Mouse (Mus musculus) forebrain, embryonic 12.5 days (tissue): ENCODE measurements around the gene Ctbp2. TPM values are rescaled to one million over a fixed set of nuclear protein-coding genes. Genes with fewer than 3 reads are reported as not detected.

Experiments used
- ATAC-seq: fragments of 200-750 bp; cut with Nextera tagmentation; 2 replicates; pipeline ENCODE4 v1.8.0; 2017; ENCODE audit warnings: moderate TSS enrichment; ENCODE audit not compliant: low FRiP score
- H3K27ac ChIP-seq: fragments of 300-500 bp; sonication (generic); 2 replicates; pipeline ENCODE4 v1.5.1; 2016; ENCODE audit warnings: mild to moderate bottlenecking
- H3K27me3 ChIP-seq: fragments of 300-500 bp; sonication (generic); 2 replicates; pipeline ENCODE4 v1.6.1; 2016; ENCODE audit warnings: mild to moderate bottlenecking
- H3K36me3 ChIP-seq: fragments of 300-500 bp; sonication (generic); replicated peaks from 2 replicates; pipeline ENCODE4 v1.6.1; 2016; ENCODE audit warnings: mild to moderate bottlenecking
- H3K4me1 ChIP-seq: fragments of 300-500 bp; sonication (generic); 2 replicates; pipeline ENCODE4 v1.6.1; 2016
- H3K4me2 ChIP-seq: fragments of 300-500 bp; sonication (generic); 2 replicates; pipeline ENCODE4 v1.6.1; 2016; ENCODE audit warnings: mild to moderate bottlenecking, moderate library complexity
- H3K4me3 ChIP-seq: fragments of 300-500 bp; sonication (generic); replicated peaks from 2 replicates; pipeline ENCODE4 v1.5.1; 2016; ENCODE audit warnings: mild to moderate bottlenecking
- H3K9ac ChIP-seq: fragments of 300-500 bp; sonication (generic); 2 replicates; pipeline ENCODE4 v1.6.1; 2016; ENCODE audit warnings: mild to moderate bottlenecking
- H3K9me3 ChIP-seq: fragments of 300-500 bp; sonication (generic); 2 replicates; pipeline ENCODE4 v1.6.1; 2016
- WGBS: fragments of 180-500 bp; shearing (Covaris S2); methylation state at CpG from one replicate; pipeline ENCODE4 v1.1.7; 2016; 5-methylcytosine and 5-hydroxymethylcytosine counted together
- polyA plus RNA-seq: library from polyadenylated mRNA; unstranded; fragments of >200 nt; fragmentation: Nextera tagmentation; extraction: Ambion mirVana; gene quantifications from 2 replicates; pipeline ENCODE4 v1.2.1, GENCODE M21; 2016

Gene Ctbp2
- polyA plus RNA-seq, 1 experiment from 2014 or later: 133 TPM

- Histone ChIP-seq H3K9me3 (no peaks in the 10 kb centered on the region), H3K4me3 (no peak overlapping the region), H3K4me2 (no peak overlapping the region), H3K9ac (no peak overlapping the region), H3K36me3 (peaks cover 12% of the 10 kb centered on the region; the same call in 1 of the 2 replicates), H3K27ac (no peak overlapping the region), H3K27me3 (no peaks in the 10 kb centered on the region), H3K4me1 (peaks cover 61% of the 10 kb centered on the region)
- ATAC-seq: no peak
- WGBS: 88% methylated on average over 4 of the region's 4 CpGs
Observed at GRCm38 (mm10) chr7:133008663-133009062, 115.5 kb downstream of the Ctbp2 start.

- H3K9me3 ChIP-seq: no peaks in the 10 kb centered on the region
- H3K36me3 ChIP-seq: peaks cover 12% of the 10 kb centered on the region; the same call in 1 of the 2 replicates
- no peak overlapping the region for H3K4me2 ChIP-seq
- no peak for ATAC-seq
- 0 out of 2 replicates have a peak overlapping the region, but pooled peaks have one; percentile 43 for H3K27ac ChIP-seq
- no peak overlapping the region for H3K9ac ChIP-seq
- H3K4me1 ChIP-seq: peaks cover 52% of the 10 kb centered on the region
- no peaks in the 10 kb centered on the region for H3K27me3 ChIP-seq
- 89% methylated on average over 11 of the region's 11 CpGs for whole genome bisulfite sequencing
- no peak overlapping the region for H3K4me3 ChIP-seq
Observed at GRCm38 (mm10) chr7:133007343-133007742, 116.8 kb downstream of the Ctbp2 start.

- no peaks in the 10 kb centered on the region for H3K27me3 ChIP-seq
- 82% methylated on average over 7 of the region's 7 CpGs for WGBS
- H3K4me1 ChIP-seq: peaks cover 38% of the 10 kb centered on the region
- H3K27ac ChIP-seq: no peak overlapping the region
- H3K36me3 ChIP-seq: peaks cover 12% of the 10 kb centered on the region; the same call in 1 of the 2 replicates
- no peak overlapping the region for H3K4me3 ChIP-seq
- no peak overlapping the region for H3K4me2 ChIP-seq
- no peak for ATAC-seq
- H3K9ac ChIP-seq: no peak overlapping the region
- no peaks in the 10 kb centered on the region for H3K9me3 ChIP-seq
Observed at GRCm38 (mm10) chr7:133005772-133006171, 118.4 kb downstream of the Ctbp2 start.

- ATAC-seq: no peak
- no peak overlapping the region for H3K27ac ChIP-seq
- H3K27me3 ChIP-seq: no peaks in the 10 kb centered on the region
- H3K9me3 ChIP-seq: no peaks in the 10 kb centered on the region
- no peak overlapping the region for H3K4me3 ChIP-seq
- H3K4me2 ChIP-seq: no peak overlapping the region
- peaks cover 21% of the 10 kb centered on the region for H3K4me1 ChIP-seq
- 41% methylated on average over 3 of the region's 3 CpGs for WGBS
- no peak overlapping the region for H3K9ac ChIP-seq
- H3K36me3 ChIP-seq: peaks cover 17% of the 10 kb centered on the region
Observed at GRCm38 (mm10) chr7:133003421-133003820, 120.7 kb downstream of the Ctbp2 start.

GRCm38 (mm10) chr7:133002271-133002670 is 121.9 kb downstream of the Ctbp2 start:
- Histone ChIP-seq H3K4me1 (peaks cover 14% of the 10 kb centered on the region), H3K9me3 (no peaks in the 10 kb centered on the region), H3K27ac (no peak overlapping the region), H3K9ac (no peak overlapping the region), H3K4me2 (no peak overlapping the region), H3K36me3 (peaks cover 29% of the 10 kb centered on the region), H3K27me3 (no peaks in the 10 kb centered on the region), H3K4me3 (no peak overlapping the region)
- no peak for ATAC-seq
- WGBS: 89% methylated on average over 6 of the region's 6 CpGs

- ATAC-seq: no peak
- H3K36me3 ChIP-seq: peaks cover 38% of the 10 kb centered on the region
- H3K4me3 ChIP-seq: no peak overlapping the region
- H3K4me1 ChIP-seq: peaks cover 14% of the 10 kb centered on the region
- no peak overlapping the region for H3K27ac ChIP-seq
- H3K9ac ChIP-seq: no peak overlapping the region
- H3K9me3 ChIP-seq: no peaks in the 10 kb centered on the region
- no peak overlapping the region for H3K4me2 ChIP-seq
- H3K27me3 ChIP-seq: no peaks in the 10 kb centered on the region
- WGBS: 86% methylated on average over 3 of the region's 3 CpGs
Observed at GRCm38 (mm10) chr7:133001388-133001787, 122.8 kb downstream of the Ctbp2 start.

DNA sequence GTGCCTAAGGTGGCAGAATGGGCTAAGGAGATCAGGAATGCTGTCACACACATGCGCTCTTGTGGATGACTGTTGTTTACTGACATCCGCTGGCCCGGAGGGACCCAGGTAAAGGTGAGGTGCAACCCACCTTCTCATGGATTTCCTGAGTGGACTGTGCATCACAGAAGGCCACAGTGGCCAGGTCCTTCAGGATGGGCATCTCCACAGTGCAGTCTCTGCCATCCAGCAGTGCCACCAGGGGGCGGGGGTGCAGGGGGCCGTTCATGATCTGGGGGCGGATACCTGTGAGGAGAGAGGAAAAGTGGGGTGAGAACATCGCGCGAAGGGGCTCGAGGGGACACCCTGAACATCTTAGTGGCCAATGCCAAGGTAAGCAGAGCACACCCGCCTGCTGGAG is 125.1 kb downstream of the Ctbp2 start:
- Histone ChIP-seq H3K4me1 (peaks cover 9% of the 10 kb centered on the region), H3K9ac (no peak overlapping the region), H3K27ac (no peak overlapping the region), H3K9me3 (no peaks in the 10 kb centered on the region), H3K36me3 (peaks cover 55% of the 10 kb centered on the region), H3K4me2 (no peak overlapping the region), H3K27me3 (no peaks in the 10 kb centered on the region), H3K4me3 (no peak overlapping the region)
- 95% methylated on average over 11 of the region's 11 CpGs for WGBS
- ATAC-seq: no peak

DNA sequence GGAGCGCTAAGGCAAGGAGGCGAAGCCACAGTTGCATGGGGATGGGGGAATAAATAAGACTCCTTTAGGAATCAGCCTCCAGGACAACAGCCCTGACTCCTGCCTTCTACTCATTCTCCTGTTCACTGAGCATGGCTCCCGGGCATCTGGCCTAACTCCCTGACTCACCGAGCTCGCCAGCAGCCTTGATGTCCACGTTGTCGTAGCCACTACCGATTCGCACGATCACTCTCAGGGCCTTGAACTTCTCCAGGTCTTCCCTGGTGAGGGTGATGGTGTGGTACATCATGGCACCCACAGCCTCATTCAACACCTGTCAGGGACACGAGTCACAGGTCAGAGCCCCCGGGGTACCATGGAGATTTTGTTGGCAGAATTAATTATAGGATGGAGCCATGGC is 125.5 kb downstream of the Ctbp2 start:
- Histone ChIP-seq H3K27ac (no peak overlapping the region), H3K4me3 (no peak overlapping the region), H3K27me3 (no peaks in the 10 kb centered on the region), H3K36me3 (peaks cover 59% of the 10 kb centered on the region), H3K9ac (no peak overlapping the region), H3K4me2 (no peak overlapping the region), H3K4me1 (peaks cover 6% of the 10 kb centered on the region), H3K9me3 (no peaks in the 10 kb centered on the region)
- ATAC-seq: no peak
- 94% methylated on average over 12 of the region's 12 CpGs for WGBS

GRCm38 (mm10) chr7:132996391-132996790 is 127.8 kb downstream of the Ctbp2 start:
- H3K4me3 ChIP-seq: no peak overlapping the region
- H3K9me3 ChIP-seq: no peaks in the 10 kb centered on the region
- no peak overlapping the region for H3K9ac ChIP-seq
- H3K4me1 ChIP-seq: no peaks in the 10 kb centered on the region
- no peaks in the 10 kb centered on the region for H3K27me3 ChIP-seq
- H3K36me3 ChIP-seq: peaks cover 77% of the 10 kb centered on the region
- 0 out of 2 replicates have a peak, but pooled peaks have one; percentile 42 for ATAC-seq
- 94% methylated on average over 5 of the region's 5 CpGs for WGBS
- no peak overlapping the region for H3K27ac ChIP-seq
- H3K4me2 ChIP-seq: no peak overlapping the region

GRCm38 (mm10) chr7:132994628-132995191 is 129.4 kb downstream of the Ctbp2 start:
- Histone ChIP-seq H3K4me1 (no peaks in the 10 kb centered on the region), H3K4me3 (no peak overlapping the region), H3K4me2 (no peak overlapping the region), H3K9me3 (no peaks in the 10 kb centered on the region), H3K27ac (no peak overlapping the region), H3K36me3 (peaks cover 94% of the 10 kb centered on the region), H3K9ac (no peak overlapping the region), H3K27me3 (no peaks in the 10 kb centered on the region)
- no peak for ATAC-seq
- WGBS: 89% methylated on average over 6 of the region's 6 CpGs

DNA sequence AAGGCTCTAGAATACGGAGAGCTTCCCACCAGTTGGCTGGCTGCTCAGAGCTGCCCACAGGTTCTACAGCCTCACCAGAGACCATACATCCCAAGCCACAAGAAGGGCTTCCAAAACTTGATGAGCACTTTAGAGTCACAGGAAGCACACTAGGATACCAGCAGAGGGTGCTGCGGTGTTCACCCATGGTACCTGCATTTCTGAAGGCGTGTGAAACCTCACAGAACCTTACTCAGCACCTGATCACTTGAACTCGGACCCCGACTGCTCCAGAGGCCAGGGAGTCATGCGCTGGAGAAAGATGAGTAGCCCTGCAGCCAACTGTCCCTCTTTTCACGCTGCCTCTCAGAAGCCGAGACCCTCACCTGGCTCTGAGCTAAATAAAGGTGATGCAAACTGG is 130.0 kb downstream of the Ctbp2 start:
- 92% methylated on average over 8 of the region's 8 CpGs for WGBS
- Histone ChIP-seq H3K4me2 (no peak overlapping the region), H3K4me1 (no peaks in the 10 kb centered on the region), H3K36me3 (peaks cover 95% of the 10 kb centered on the region), H3K9me3 (no peaks in the 10 kb centered on the region), H3K27me3 (no peaks in the 10 kb centered on the region), H3K4me3 (no peak overlapping the region), H3K27ac (no peak overlapping the region), H3K9ac (no peak overlapping the region)
- ATAC-seq: no peak

GRCm38 (mm10) chr7:132992967-132993615 is 131.1 kb downstream of the Ctbp2 start:
- no peak for ATAC-seq
- 92% methylated on average over 9 of the region's 9 CpGs for WGBS
- Histone ChIP-seq H3K4me3 (no peak overlapping the region), H3K36me3 (peaks cover 95% of the 10 kb centered on the region), H3K9ac (no peak overlapping the region), H3K4me1 (no peaks in the 10 kb centered on the region), H3K4me2 (no peak overlapping the region), H3K27me3 (no peaks in the 10 kb centered on the region), H3K27ac (no peak overlapping the region), H3K9me3 (no peaks in the 10 kb centered on the region)
